Mouse (Mus musculus) lung, adult 2 months (tissue): ENCODE results near the gene Ptprk.

ENCODE experiments used
- CTCF ChIP-seq: fragments of 200-500 bp; IDR thresholded peaks from 2 replicates; pipeline ENCODE4 v1.5.1; 2011; ENCODE audit warnings: mild to moderate bottlenecking, low read length, control low read depth; ENCODE audit not compliant: insufficient read depth
- POLR2A ChIP-seq: fragments of 200-500 bp; IDR thresholded peaks from 2 replicates; pipeline ENCODE4 v1.6.1; 2011; ENCODE audit warnings: low read depth, mild to moderate bottlenecking, control low read depth, low read length, borderline replicate concordance; ENCODE audit errors: extremely low read depth

DNA sequence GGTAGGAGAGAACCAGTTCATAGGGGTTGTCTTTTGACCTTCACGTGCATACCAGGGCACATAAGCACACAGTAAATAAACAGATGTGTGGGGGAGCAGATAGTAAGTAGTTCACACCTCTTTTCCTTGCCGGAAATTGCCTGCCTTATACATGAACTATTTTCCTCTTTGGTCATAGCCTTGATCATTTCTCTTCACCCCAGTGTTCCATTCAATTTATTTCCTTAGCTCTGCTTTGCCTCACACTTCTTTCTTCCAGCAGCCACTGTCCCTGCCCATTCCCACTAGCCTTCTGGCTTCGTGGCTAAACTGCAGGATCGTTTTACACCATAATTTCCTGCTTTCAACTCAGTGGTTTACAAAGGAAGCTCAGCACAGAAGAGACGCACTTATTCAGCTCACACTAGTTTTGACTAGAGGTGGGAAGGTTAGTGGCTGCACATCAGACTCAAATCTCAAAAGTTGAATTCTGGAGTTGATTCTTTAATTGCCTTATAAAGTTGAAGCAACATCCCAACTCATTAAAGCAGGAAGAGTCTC, 151.0 kb downstream of the Ptprk start:
- TF ChIP-seq CTCF (no peak), POLR2A (no peak)
